In the genomic region with DNA sequence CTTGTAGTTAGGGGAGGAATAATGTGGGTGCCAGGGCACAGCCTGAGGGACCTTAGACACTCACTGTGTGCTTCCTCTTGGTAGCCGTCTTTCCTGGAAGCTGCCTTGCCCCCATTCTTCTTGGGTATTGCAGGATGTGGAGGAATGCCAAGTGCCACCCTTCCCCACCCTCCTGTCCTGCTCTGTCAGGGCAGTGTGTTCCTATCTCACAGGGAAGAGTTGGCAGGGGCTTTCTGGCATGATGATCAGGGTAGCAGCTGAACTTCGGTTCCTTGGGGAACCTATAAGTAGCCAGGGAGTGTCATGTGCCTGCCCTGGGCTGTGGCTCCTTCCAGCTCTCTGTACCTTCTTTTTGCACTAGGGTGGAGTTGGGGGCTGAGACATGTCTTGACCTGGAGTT, we compare ENCODE assay signal across 31 mouse cellular contexts. TPM values are rescaled to one million over a fixed set of nuclear protein-coding genes. Genes with fewer than 3 reads are reported as not detected.
DNase-seq lines count a peak whose midpoint lies in the region; ATAC-seq and TF ChIP-seq lines count a peak whose summit lies in the region.
"Had no signal": no experiment of that assay in that cellular context is flagged by ENCODE, and none has a peak within 500 bp of the region (broad histone marks: within the 10 kb centered on the region; RNA-seq: fewer than 3 reads in every experiment).

No protein-coding gene starts in this region.

- no peaks in the 10 kb centered on the region for H3K27me3 ChIP-seq in forebrain, embryonic 13.5 days
- H3K27me3 ChIP-seq: forebrain, embryonic 12.5 days; limb, embryonic 15.5 days; liver, embryonic 13.5 days; midbrain, embryonic 15.5 days; neural tube, embryonic 12.5 days; Patski had no signal

- DNase-seq in heart, adult 11 months = peak; percentile 97
- DNase-seq in heart, adult 8-10 months (ENCODE audit: low spot score) = no peak
- peak; percentile 45 to 59 for DNase-seq in lung, adult 18-20 months
- no peak for DNase-seq in lung, adult 2 months
- DNase-seq in lung, postnatal 14 days = peak; percentile 43
- peak; percentile 94 for DNase-seq in skeletal muscle tissue, adult 2 months (ENCODE audit: low read depth, low spot score)
- no peak for DNase-seq in layer of hippocampus, postnatal 10 days (ENCODE audit: low spot score in 2 of 2)
- DNase-seq: adrenal gland, postnatal 14 days; cerebellum, adult 11-12 months; cerebellum, postnatal 10 days; kidney, adult 18-20 months; kidney, postnatal 4 days; liver, embryonic 13.5 days; lung, embryonic 14.5 days; right cerebral cortex, adult 18-20 months; thymus, adult 2 months; thymus, postnatal 36 days had no signal

- ATAC-seq in forebrain, embryonic 13.5 days = no peak
- ATAC-seq: hindbrain, embryonic 16.5 days; midbrain, embryonic 15.5 days; Patski had no signal

- TF ChIP-seq CTCF in lung, adult 2 months (IDR thresholded peaks at IDR 0.05; ENCODE audit: insufficient read depth, low read length) = no peak

- peaks cover 8% of the 10 kb centered on the region for H3K4me1 ChIP-seq in lung, adult 2 months (ENCODE audit: control insufficient read depth, insufficient read depth, low read length)
- H3K4me1 ChIP-seq in forebrain, embryonic 13.5 days = peaks cover 5% of the 10 kb centered on the region
- H3K4me1 ChIP-seq: neural tube, embryonic 12.5 days had no signal

- H3K27ac ChIP-seq in forebrain, embryonic 13.5 days = no peak overlapping the region
- H3K27ac ChIP-seq: forebrain, embryonic 12.5 days; heart, embryonic 10.5 days; limb, embryonic 10.5 days; limb, embryonic 15.5 days; liver, embryonic 13.5 days; midbrain, embryonic 10.5 days; midbrain, embryonic 15.5 days; neural tube, embryonic 12.5 days had no signal

- peaks cover 26% of the 10 kb centered on the region for H3K36me3 ChIP-seq in forebrain, embryonic 13.5 days (ENCODE audit: poor library complexity, severe bottlenecking)

- no peaks in the 10 kb centered on the region for H3K9me3 ChIP-seq in forebrain, embryonic 13.5 days (replicated peaks)
- H3K9me3 ChIP-seq: forebrain, embryonic 12.5 days; heart, embryonic 10.5 days; limb, embryonic 10.5 days; limb, embryonic 15.5 days; liver, embryonic 13.5 days; midbrain, embryonic 10.5 days; midbrain, embryonic 15.5 days; neural tube, embryonic 12.5 days had no signal

- H3K9ac ChIP-seq in forebrain, embryonic 13.5 days = no peak overlapping the region
- H3K9ac ChIP-seq: forebrain, embryonic 12.5 days; limb, embryonic 15.5 days; liver, embryonic 13.5 days; lung, embryonic 14.5 days; midbrain, embryonic 15.5 days; neural tube, embryonic 12.5 days had no signal

- WGBS in lung, adult 2 months = 38% methylated on average over 2 of the region's 2 CpGs
- WGBS in forebrain, embryonic 13.5 days = 83% methylated on average over 2 of the region's 2 CpGs

- H3K4me3 ChIP-seq in lung, adult 2 months (replicated peaks; ENCODE audit: extremely low read depth, low read depth, low read length) = no peak overlapping the region
- no peak overlapping the region for H3K4me3 ChIP-seq in forebrain, embryonic 13.5 days
- H3K4me3 ChIP-seq: forebrain, embryonic 12.5 days; heart, embryonic 10.5 days; limb, embryonic 10.5 days; limb, embryonic 15.5 days; liver, embryonic 13.5 days; midbrain, embryonic 10.5 days; midbrain, embryonic 15.5 days; neural tube, embryonic 12.5 days had no signal

- no peak overlapping the region for H3K4me2 ChIP-seq in forebrain, embryonic 13.5 days
- H3K4me2 ChIP-seq: forebrain, embryonic 12.5 days; limb, embryonic 15.5 days; liver, embryonic 13.5 days; lung, embryonic 14.5 days; midbrain, embryonic 15.5 days; neural tube, embryonic 12.5 days had no signal

- no peak for TF ChIP-seq POLR2A in lung, adult 2 months (IDR thresholded peaks at IDR 0.05; ENCODE audit: borderline replicate concordance, extremely low read depth, low read depth, low read length)

RNA-seq across cellular contexts. Expression of gene Gm10277, which starts 26.4 kb away (rescaled TPM):
- total RNA-seq in heart, adult 8-10 months (2022) = not detected
- polyA plus RNA-seq in lung, adult 2 months (2012; rRNA removed) = not detected in 2 replicates
- not detected for total RNA-seq in layer of hippocampus, postnatal 10 days (2021)
- polyA plus RNA-seq in forebrain, embryonic 13.5 days (2015; fragmentation: Nextera tagmentation; extraction: Ambion mirVana) = 2.9 and 3.2 TPM in 2 replicates
- total RNA-seq: adrenal gland, postnatal 14 days; hematopoietic stem cell, adult 5-6 weeks; left cerebral cortex, postnatal 10 days; megakaryocyte progenitor cell, adult 5-6 weeks had no signal
- polyA plus RNA-seq: cortical plate, adult 2 months; thymus, adult 2 months had no signal

RNA-seq across cellular contexts. Expression of gene Myo18a, which starts 50.9 kb away (rescaled TPM):
- total RNA-seq in heart, adult 8-10 months (2022) = 100 to 1,000 TPM; 256 to 285 (median 277) TPM
- polyA plus RNA-seq in lung, adult 2 months (2012; rRNA removed) = 63.7 and 92.1 TPM in 2 replicates
- total RNA-seq in layer of hippocampus, postnatal 10 days (2021) = 100 to 1,000 TPM; 150 to 167 TPM
- 38.2 and 48.1 TPM in 2 replicates for polyA plus RNA-seq in forebrain, embryonic 13.5 days (2015; fragmentation: Nextera tagmentation; extraction: Ambion mirVana)

Comparison
In these comparisons a context has a peak if more than half of its experiments do, and no peak if none do; other contexts are left out.
1. DNase-seq: peak in heart, adult 11 months (single experiment), lung, adult 18-20 months (2 of 2), lung, postnatal 14 days (single experiment) and skeletal muscle tissue, adult 2 months (single experiment); none in heart, adult 8-10 months (single experiment), lung, adult 2 months (single experiment) and layer of hippocampus, postnatal 10 days (0 of 2).